Mouse (Mus musculus) heart, postnatal 25 days (tissue): Measurements from ENCODE around the gene Ushbp1. TPM values are rescaled to one million over a fixed set of nuclear protein-coding genes. Genes with fewer than 3 reads are reported as not detected.
A peak's percentile ranks its signal among the peaks of the same experiment; 100 is the strongest.
"Not testable (repeated sequence)": the region's sequence is repeated elsewhere in the genome, so short reads cannot be mapped to it uniquely, and the experiment has no call there.

Experiments used
- DNase-seq: peaks from one replicate; pipeline ENCODE4 v3.0.0; 2022; ENCODE audit warnings: low spot score
- intact Hi-C: fragments of 180-260 bp; cut with DNase I; formaldehyde crosslinking; loops from one replicate; pipeline ENCODE4 v1.15.1; 2025
- total RNA-seq, 2 experiments: library from RNA; stranded (reverse); gene quantifications; 2 replicates each; pipeline ENCODE4 v1.2.3; 2021

Ushbp1 gene
- total RNA-seq, result 10 to 100 TPM; 24.5 to 32.5 TPM

- DNase-seq, result peak; percentile 59
- intact Hi-C loops, result no loop called here
Observed at GRCm38 (mm10) chr8:71395629-71396028, at the start of gene Ushbp1. Gene Ushbp1, minus strand, starts transcription at chr8:71395802.

GRCm38 (mm10) chr8:71445096-71445495, 49.5 kb upstream of the Ushbp1 start:
- no peak for DNase-seq
- intact Hi-C loops, result no loop called here

- intact Hi-C loops, result loop anchor here (2.0 kb wide), 3 partner anchors 77 to 219 kb away; partner anchors contain the start of gene Fam129c
- DNase-seq, result no peak
Observed at GRCm38 (mm10) chr8:71441404-71441803, 45.8 kb upstream of the Ushbp1 start.

- intact Hi-C loops, result no loop called here
- DNase-seq, result no peak
Observed at GRCm38 (mm10) chr8:71437041-71437440, 41.4 kb upstream of the Ushbp1 start.

GRCm38 (mm10) chr8:71432935-71433334, 37.3 kb upstream of the Ushbp1 start:
- intact Hi-C loops, result not testable (repeated sequence)

GRCm38 (mm10) chr8:71422121-71422520, 26.5 kb upstream of the Ushbp1 start:
- intact Hi-C loops, result no loop called here

More at GRCm38 (mm10) chr8:71432935-71433334, 37.3 kb upstream of the Ushbp1 start:
- DNase-seq, result not testable (repeated sequence)

GRCm38 (mm10) chr8:71411535-71412273, 16.1 kb upstream of the Ushbp1 start:
- no peak for DNase-seq
- intact Hi-C loops, result no loop called here

More at GRCm38 (mm10) chr8:71422121-71422520, 26.5 kb upstream of the Ushbp1 start:
- DNase-seq, result no peak

GRCm38 (mm10) chr8:71408231-71408630, 12.6 kb upstream of the Ushbp1 start:
- intact Hi-C loops, result loop anchor here (5.0 kb wide), 1 partner anchor 186 kb away; no protein-coding TSS in a partner anchor
- DNase-seq, result no peak

GRCm38 (mm10) chr8:71407441-71407840, 11.8 kb upstream of the Ushbp1 start:
- no peak for DNase-seq
- intact Hi-C loops, result loop anchor here (2.0 to 5.0 kb wide), 2 partner anchors 35 to 185 kb away; no protein-coding TSS in a partner anchor

GRCm38 (mm10) chr8:71406099-71407015, 10.8 kb upstream of the Ushbp1 start:
- intact Hi-C loops, result loop anchor here (2.0 to 5.0 kb wide), 2 partner anchors 34 to 184 kb away; no protein-coding TSS in a partner anchor
- DNase-seq, result no peak

- intact Hi-C loops, result loop anchor here (2.0 to 5.0 kb wide), 2 partner anchors 33 to 183 kb away; no protein-coding TSS in a partner anchor
Observed at GRCm38 (mm10) chr8:71405401-71406098, 9.9 kb upstream of the Ushbp1 start, which contains the start of gene Ankle1. Gene Ankle1, plus strand, starts transcription at chr8:71406010.

GRCm38 (mm10) chr8:71404951-71405351, 9.3 kb upstream of the Ushbp1 start:
- no peak for DNase-seq
- intact Hi-C loops, result loop anchor here (5.0 kb wide), 1 partner anchor 183 kb away; no protein-coding TSS in a partner anchor

More at GRCm38 (mm10) chr8:71405401-71406098, 9.9 kb upstream of the Ushbp1 start, which contains the start of gene Ankle1:
- peak; percentile 88 for DNase-seq

GRCm38 (mm10) chr8:71404011-71404410, 8.4 kb upstream of the Ushbp1 start:
- no peak for DNase-seq
- intact Hi-C loops, result no loop called here

GRCm38 (mm10) chr8:71403107-71403885, 7.7 kb upstream of the Ushbp1 start:
- no peak for DNase-seq
- intact Hi-C loops, result loop anchor here (2.0 kb wide), 1 partner anchor 24 kb away; no protein-coding TSS in a partner anchor

GRCm38 (mm10) chr8:71402446-71402964, 6.9 kb upstream of the Ushbp1 start:
- intact Hi-C loops, result loop anchor here (2.0 kb wide), 1 partner anchor 24 kb away; no protein-coding TSS in a partner anchor
- DNase-seq, result no peak

GRCm38 (mm10) chr8:71401454-71401853, 5.9 kb upstream of the Ushbp1 start:
- DNase-seq, result no peak
- intact Hi-C loops, result no loop called here

- intact Hi-C loops, result no loop called here
- no peak for DNase-seq
Observed at GRCm38 (mm10) chr8:71400826-71401225, 5.2 kb upstream of the Ushbp1 start.

GRCm38 (mm10) chr8:71397701-71398100, 2.1 kb upstream of the Ushbp1 start:
- intact Hi-C loops, result no loop called here
- no peak for DNase-seq
